Comparison of ENCODE assay signal across 11 mouse cellular contexts in the genomic region with DNA sequence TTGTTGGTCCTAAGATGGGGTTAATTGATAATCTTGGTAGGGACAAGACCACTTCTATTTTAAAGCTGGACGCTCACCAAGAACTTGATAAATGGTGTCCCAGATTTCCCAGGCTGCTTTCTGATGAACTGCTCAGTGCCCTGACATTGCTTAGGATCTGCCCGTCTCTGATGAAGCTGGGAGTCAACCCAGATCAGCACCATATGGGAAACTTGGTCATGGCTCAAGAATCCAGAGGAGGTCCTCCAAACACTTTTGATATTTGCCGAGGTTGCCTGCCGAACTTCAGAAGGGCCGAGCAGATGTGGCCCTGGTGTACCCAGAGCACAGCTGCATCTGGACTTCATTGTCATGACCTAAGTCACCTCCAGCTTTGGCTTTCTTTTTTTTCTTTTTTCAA. TPM values are rescaled to one million over a fixed set of nuclear protein-coding genes. Genes with fewer than 3 reads are reported as not detected.
DNase-seq lines count a peak whose midpoint lies in the region; ATAC-seq and TF ChIP-seq lines count a peak whose summit lies in the region.
"Had no signal": no experiment of that assay in that cellular context is flagged by ENCODE, and none has a peak within 500 bp of the region (broad histone marks: within the 10 kb centered on the region; RNA-seq: fewer than 3 reads in every experiment).

No protein-coding gene starts in this region.

- H3K9ac ChIP-seq in limb, embryonic 14.5 days (ENCODE audit: low read depth, low read length, severe bottlenecking): no peak overlapping the region
- no peak overlapping the region for H3K9ac ChIP-seq in intestine, embryonic 14.5 days (ENCODE audit: low read length)
- H3K9ac ChIP-seq in stomach, postnatal 0 days (ENCODE audit: low read length): no peak overlapping the region
- H3K9ac ChIP-seq: limb, embryonic 13.5 days had no signal

- no peak for ATAC-seq in limb, embryonic 14.5 days (ENCODE audit: low FRiP score, low read depth)
- ATAC-seq in intestine, embryonic 14.5 days (replicated peaks; ENCODE audit: low FRiP score, low TSS enrichment, low read depth): no peak
- ATAC-seq in stomach, postnatal 0 days (ENCODE audit: low FRiP score, low TSS enrichment): no peak
- ATAC-seq in erythroid progenitor cell, adult 5-6 weeks (replicated peaks; ENCODE audit: low FRiP score, poor library complexity, severe bottlenecking): no peak

- TF ChIP-seq EP300 in stomach, postnatal 0 days (optimal IDR thresholded peaks at IDR 0.05): no peak

- WGBS in limb, embryonic 14.5 days: 46% methylated on average over 5 of the region's 5 CpGs
- WGBS in limb, embryonic 10.5 days: 69% methylated on average over 5 of the region's 5 CpGs
- 55% methylated on average over 5 of the region's 5 CpGs for WGBS in intestine, embryonic 14.5 days
- 43% methylated on average over 5 of the region's 5 CpGs for WGBS in stomach, postnatal 0 days

- H3K4me3 ChIP-seq in gastrocnemius, adult 2 months: no peak overlapping the region
- no peak overlapping the region for H3K4me3 ChIP-seq in limb, embryonic 14.5 days (replicated peaks; ENCODE audit: low read length)
- no peak overlapping the region for H3K4me3 ChIP-seq in limb, embryonic 10.5 days
- H3K4me3 ChIP-seq in intestine, embryonic 14.5 days (ENCODE audit: low read depth, low read length): no peak overlapping the region
- H3K4me3 ChIP-seq in stomach, postnatal 0 days (ENCODE audit: low read depth, low read length): no peak overlapping the region
- H3K4me3 ChIP-seq: limb, embryonic 13.5 days had no signal

- H3K36me3 ChIP-seq in limb, embryonic 14.5 days (ENCODE audit: control insufficient read depth, insufficient read depth, low read length): no peaks in the 10 kb centered on the region
- no peaks in the 10 kb centered on the region for H3K36me3 ChIP-seq in limb, embryonic 10.5 days
- H3K36me3 ChIP-seq in intestine, embryonic 14.5 days (ENCODE audit: control insufficient read depth, insufficient read depth, low read length): no peaks in the 10 kb centered on the region
- no peaks in the 10 kb centered on the region for H3K36me3 ChIP-seq in stomach, postnatal 0 days (ENCODE audit: control insufficient read depth, insufficient read depth, low read length)
- H3K36me3 ChIP-seq: limb, embryonic 13.5 days had no signal

- H3K4me1 ChIP-seq in limb, embryonic 14.5 days (ENCODE audit: control insufficient read depth, insufficient read depth, low read length): peaks cover 7% of the 10 kb centered on the region
- peaks cover 16% of the 10 kb centered on the region for H3K4me1 ChIP-seq in limb, embryonic 10.5 days
- H3K4me1 ChIP-seq in intestine, embryonic 14.5 days (replicated peaks; ENCODE audit: control insufficient read depth, insufficient read depth, low read length): peaks cover 40% of the 10 kb centered on the region
- peaks cover 7% of the 10 kb centered on the region; the same call in 1 of the 2 replicates for H3K4me1 ChIP-seq in stomach, postnatal 0 days (replicated peaks; ENCODE audit: control insufficient read depth, insufficient read depth)

- H3K27ac ChIP-seq in gastrocnemius, adult 2 months: peak overlapping the region; percentile 65; the same call in 1 of the 2 replicates
- no peak overlapping the region for H3K27ac ChIP-seq in limb, embryonic 14.5 days (replicated peaks; ENCODE audit: low read depth, low read length)
- no peak overlapping the region for H3K27ac ChIP-seq in limb, embryonic 10.5 days
- H3K27ac ChIP-seq in intestine, embryonic 14.5 days (ENCODE audit: low read depth): peak overlapping the region; percentile 64
- H3K27ac ChIP-seq in stomach, postnatal 0 days (replicated peaks): peak overlapping the region; percentile 85
- H3K27ac ChIP-seq: limb, embryonic 13.5 days had no signal

- no peak for DNase-seq in gastrocnemius, adult 2 months
- DNase-seq in gastrocnemius, adult 8-10 months (ENCODE audit: low spot score in 2 of 2): no peak
- peak; percentile 21 for DNase-seq in limb, embryonic 14.5 days (ENCODE audit: low spot score)
- no peak for DNase-seq in limb, embryonic 10.5 days (ENCODE audit: low spot score)
- DNase-seq in intestine, embryonic 14.5 days (ENCODE audit: low spot score): no peak
- DNase-seq in stomach, postnatal 0 days (ENCODE audit: low spot score): no peak
- DNase-seq in right cerebral cortex, postnatal 36 days (ENCODE audit: low spot score in 2 of 2): no peak
- DNase-seq: layer of hippocampus, postnatal 36 days; right cerebral cortex, postnatal 14 days had no signal

- no peak for TF ChIP-seq CTCF in gastrocnemius, adult 2 months (IDR thresholded peaks at IDR 0.05)
- no peak for TF ChIP-seq CTCF in stomach, postnatal 0 days (IDR thresholded peaks at IDR 0.05; ENCODE audit: low read depth)

- H3K27me3 ChIP-seq in limb, embryonic 14.5 days (ENCODE audit: control insufficient read depth, insufficient read depth, low read length): no peaks in the 10 kb centered on the region
- no peaks in the 10 kb centered on the region for H3K27me3 ChIP-seq in limb, embryonic 10.5 days (ENCODE audit: low read depth, poor library complexity, severe bottlenecking)
- no peaks in the 10 kb centered on the region for H3K27me3 ChIP-seq in intestine, embryonic 14.5 days (replicated peaks; ENCODE audit: control insufficient read depth, insufficient read depth, low read length)
- H3K27me3 ChIP-seq in stomach, postnatal 0 days (ENCODE audit: control insufficient read depth, insufficient read depth, low read length): no peaks in the 10 kb centered on the region
- H3K27me3 ChIP-seq: limb, embryonic 13.5 days had no signal

- no peaks in the 10 kb centered on the region for H3K9me3 ChIP-seq in limb, embryonic 14.5 days (ENCODE audit: control insufficient read depth, low read length)
- no peaks in the 10 kb centered on the region for H3K9me3 ChIP-seq in limb, embryonic 10.5 days (replicated peaks)
- H3K9me3 ChIP-seq in intestine, embryonic 14.5 days (ENCODE audit: control insufficient read depth, low read length): no peaks in the 10 kb centered on the region
- H3K9me3 ChIP-seq in stomach, postnatal 0 days (ENCODE audit: control insufficient read depth, low read length): no peaks in the 10 kb centered on the region
- H3K9me3 ChIP-seq: limb, embryonic 13.5 days had no signal

- intact Hi-C loops in gastrocnemius, adult 2 months (cut with DNase I): no loop called here

- TF ChIP-seq POLR2A in limb, embryonic 14.5 days (IDR thresholded peaks at IDR 0.05; ENCODE audit: borderline replicate concordance, extremely low read depth, insufficient read depth, insufficient read length): no peak

- H3K4me2 ChIP-seq in limb, embryonic 14.5 days (replicated peaks; ENCODE audit: low read depth, low read length, severe bottlenecking): no peak overlapping the region
- no peak overlapping the region for H3K4me2 ChIP-seq in intestine, embryonic 14.5 days (ENCODE audit: low read length)
- peak overlapping the region; percentile 8; the same call in 1 of the 2 replicates for H3K4me2 ChIP-seq in stomach, postnatal 0 days (replicated peaks; ENCODE audit: low read depth)
- H3K4me2 ChIP-seq: limb, embryonic 13.5 days had no signal

RNA-seq across cellular contexts. Expression of gene Tgm2, which starts 51.4 kb away (rescaled TPM):
- 10 to 100 TPM; 44.2 to 55.4 TPM for total RNA-seq in gastrocnemius, adult 2 months (2021)
- total RNA-seq in gastrocnemius, adult 8-10 months (2022): 10 to 100 TPM; 27.0 to 55.7 (median 39.4) TPM
- 12.1 and 14.8 TPM in 2 replicates for polyA plus RNA-seq in limb, embryonic 14.5 days (2012; rRNA removed)
- 6.7 and 6.9 TPM in 2 replicates for polyA plus RNA-seq in limb, embryonic 14.5 days (2014; fragmentation: Nextera tagmentation; extraction: Ambion mirVana)
- polyA plus RNA-seq in limb, embryonic 10.5 days (2016; fragmentation: Nextera tagmentation; extraction: Ambion mirVana): 3.7 and 5.5 TPM in 2 replicates
- polyA plus RNA-seq in intestine, embryonic 14.5 days (2014; fragmentation: Nextera tagmentation; extraction: Ambion mirVana): 54.4 and 59.7 TPM in 2 replicates
- 109 and 114 TPM in 2 replicates for polyA plus RNA-seq in stomach, postnatal 0 days (2015; fragmentation: Nextera tagmentation; extraction: Ambion mirVana)
- total RNA-seq in erythroid progenitor cell, adult 5-6 weeks (2015; ENCODE audit: low replicate concordance): 16.3 and 27.4 TPM in 2 replicates
- 23.0 and 33.9 TPM in 2 replicates for total RNA-seq in erythroid progenitor cell, adult 5-6 weeks (2017; ENCODE audit: low replicate concordance)

Comparison
In these comparisons a context has a peak if more than half of its experiments do, and no peak if none do; other contexts are left out.
1. H3K27ac ChIP-seq: peak in gastrocnemius, adult 2 months (single experiment), intestine, embryonic 14.5 days (single experiment) and stomach, postnatal 0 days (single experiment); none in limb, embryonic 14.5 days (single experiment) and limb, embryonic 10.5 days (single experiment).